Mouse (Mus musculus): ENCODE measurements around the gene Foxp4.

The Foxp4 gene

GRCm38 (mm10) chr17:47924383-47925339 lies at the start of gene Foxp4:
Gene Foxp4 (minus strand): TSS chr17:47924645.
- DNase-seq (ENCODE audit: extremely low read depth, insufficient read length, low spot score) = peak; percentile 90

GRCm38 (mm10) chr17:47973563-47974472 lies 49.4 kb upstream of the Foxp4 start:
- DNase-seq (ENCODE audit: extremely low read depth, insufficient read length, low spot score) = peak; percentile 62

GRCm38 (mm10) chr17:47965885-47966505 lies 41.5 kb upstream of the Foxp4 start:
- DNase-seq (ENCODE audit: extremely low read depth, insufficient read length, low spot score) = no peak

- DNase-seq (ENCODE audit: extremely low read depth, insufficient read length, low spot score) = peak; percentile 31
Observed at GRCm38 (mm10) chr17:47958046-47958790, 33.8 kb upstream of the Foxp4 start.

GRCm38 (mm10) chr17:47956486-47956885 lies 32.0 kb upstream of the Foxp4 start:
- DNase-seq (ENCODE audit: extremely low read depth, insufficient read length, low spot score) = no peak

- DNase-seq (ENCODE audit: extremely low read depth, insufficient read length, low spot score) = no peak
Observed at GRCm38 (mm10) chr17:47955054-47955741, 30.8 kb upstream of the Foxp4 start.

- DNase-seq (ENCODE audit: extremely low read depth, insufficient read length, low spot score) = no peak
Observed at GRCm38 (mm10) chr17:47953231-47953630, 28.8 kb upstream of the Foxp4 start.

GRCm38 (mm10) chr17:47952368-47953081 lies 28.1 kb upstream of the Foxp4 start:
- no peak for DNase-seq (ENCODE audit: extremely low read depth, insufficient read length, low spot score)

GRCm38 (mm10) chr17:47951452-47951851 lies 27.0 kb upstream of the Foxp4 start:
- no peak for DNase-seq (ENCODE audit: extremely low read depth, insufficient read length, low spot score)

GRCm38 (mm10) chr17:47950831-47951230 lies 26.4 kb upstream of the Foxp4 start:
- DNase-seq (ENCODE audit: extremely low read depth, insufficient read length, low spot score) = no peak

- no peak for DNase-seq (ENCODE audit: extremely low read depth, insufficient read length, low spot score)
Observed at GRCm38 (mm10) chr17:47949441-47949840, 25.0 kb upstream of the Foxp4 start.

- DNase-seq (ENCODE audit: extremely low read depth, insufficient read length, low spot score) = no peak
Observed at GRCm38 (mm10) chr17:47948753-47949152, 24.3 kb upstream of the Foxp4 start.

GRCm38 (mm10) chr17:47946921-47947420 lies 22.5 kb upstream of the Foxp4 start:
- no peak for DNase-seq (ENCODE audit: extremely low read depth, insufficient read length, low spot score)

GRCm38 (mm10) chr17:47946111-47946510 lies 21.7 kb upstream of the Foxp4 start:
- no peak for DNase-seq (ENCODE audit: extremely low read depth, insufficient read length, low spot score)

GRCm38 (mm10) chr17:47943103-47943870 lies 18.8 kb upstream of the Foxp4 start:
- DNase-seq (ENCODE audit: extremely low read depth, insufficient read length, low spot score) = no peak

- DNase-seq (ENCODE audit: extremely low read depth, insufficient read length, low spot score) = no peak
Observed at GRCm38 (mm10) chr17:47942008-47942407, 17.6 kb upstream of the Foxp4 start.

GRCm38 (mm10) chr17:47938839-47939238 lies 14.4 kb upstream of the Foxp4 start:
- DNase-seq (ENCODE audit: extremely low read depth, insufficient read length, low spot score) = no peak
